Mouse (Mus musculus) lung, embryonic 14.5 days (tissue): ENCODE measurements around the gene Atp11a. TPM values are rescaled to one million over a fixed set of nuclear protein-coding genes. Genes with fewer than 3 reads are reported as not detected.
A peak's percentile ranks its signal among the peaks of the same experiment; 100 is the strongest.

Source experiments
- ATAC-seq: fragments of 200-750 bp; cut with Nextera tagmentation; 2 replicates; pipeline ENCODE4 v1.8.0; 2017; ENCODE audit warnings: mild to moderate bottlenecking, moderate TSS enrichment, moderate library complexity; ENCODE audit not compliant: insufficient read depth
- DNase-seq: peaks from one replicate; pipeline ENCODE4 v3.0.0-alpha.2; 2015
- H3K27ac ChIP-seq: fragments of 300-500 bp; sonication (generic); 2 replicates; pipeline ENCODE4 v1.5.1; 2014; ENCODE audit warnings: low read depth, mild to moderate bottlenecking, moderate library complexity
- H3K27me3 ChIP-seq: fragments of 300-500 bp; sonication (generic); 2 replicates; pipeline ENCODE4 v1.6.1; 2014; ENCODE audit warnings: low read length, control low read depth; ENCODE audit not compliant: insufficient read depth
- H3K36me3 ChIP-seq: fragments of 300-500 bp; sonication (generic); 2 replicates; pipeline ENCODE4 v1.6.1; 2014; ENCODE audit warnings: control low read depth; ENCODE audit not compliant: insufficient read depth
- H3K4me1 ChIP-seq: fragments of 300-500 bp; sonication (generic); 2 replicates; pipeline ENCODE4 v1.6.1; 2014; ENCODE audit warnings: antibody characterized with exemption, control low read depth; ENCODE audit not compliant: insufficient read depth
- H3K4me2 ChIP-seq: fragments of 300-500 bp; sonication (generic); 2 replicates; pipeline ENCODE4 v1.6.1; 2014; ENCODE audit warnings: mild to moderate bottlenecking
- H3K4me3 ChIP-seq: fragments of 300-500 bp; sonication (generic); 2 replicates; pipeline ENCODE4 v1.5.1; 2014; ENCODE audit warnings: low read depth, low read length
- H3K9ac ChIP-seq: fragments of 300-500 bp; sonication (generic); 2 replicates; pipeline ENCODE4 v1.6.1; 2014
- H3K9me3 ChIP-seq: fragments of 300-500 bp; sonication (generic); 2 replicates; pipeline ENCODE4 v1.6.1; 2016; ENCODE audit warnings: low read depth, low read length, control low read depth
- CTCF ChIP-seq: IDR thresholded peaks from 2 replicates; pipeline ENCODE4 v1.5.1; 2016; ENCODE audit warnings: antibody characterized with exemption, low read depth
- WGBS: fragments of 180-500 bp; shearing (Covaris S2); extraction: QIAGEN DNeasy Blood & Tissue Kit; methylation state at CpG from one replicate; pipeline ENCODE4 v1.1.7; 2014; 5-methylcytosine and 5-hydroxymethylcytosine counted together
- polyA plus RNA-seq: library from polyadenylated mRNA; unstranded; fragments of >200 nt; fragmentation: Nextera tagmentation; extraction: Ambion mirVana; gene quantifications from 2 replicates; pipeline ENCODE4 v1.2.1, GENCODE M21; 2014

Atp11a gene
- polyA plus RNA-seq, 1 experiment from 2014 or later, result 26.7 TPM

DNA sequence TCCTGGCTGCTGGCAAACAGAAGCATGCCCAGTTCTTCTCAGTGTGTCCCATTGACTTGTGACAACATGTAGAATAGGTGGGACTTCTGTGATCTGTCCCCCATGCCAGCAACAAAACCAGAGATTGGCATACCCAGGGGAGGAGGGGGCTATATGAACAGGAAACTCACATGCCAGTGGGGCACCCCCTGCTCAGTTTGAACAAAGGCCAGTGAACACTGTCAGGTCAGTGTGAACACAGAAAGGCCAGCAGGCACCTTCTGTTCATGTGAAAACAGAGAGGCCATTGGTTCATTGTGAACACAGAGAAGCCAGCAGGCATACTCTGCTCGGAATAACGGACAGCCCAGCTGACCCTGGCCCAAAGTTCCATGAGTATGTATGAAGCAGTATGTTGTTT lies 52.7 kb downstream of the Atp11a start:
- H3K27ac ChIP-seq, result no peak overlapping the region
- H3K9ac ChIP-seq, result no peak overlapping the region
- H3K9me3 ChIP-seq, result no peaks in the 10 kb centered on the region
- TF ChIP-seq CTCF, result no peak
- no peaks in the 10 kb centered on the region for H3K27me3 ChIP-seq
- H3K4me3 ChIP-seq, result no peak overlapping the region
- H3K4me2 ChIP-seq, result no peak overlapping the region
- no peak for ATAC-seq
- no peaks in the 10 kb centered on the region for H3K4me1 ChIP-seq
- peaks cover 19% of the 10 kb centered on the region for H3K36me3 ChIP-seq
- no peak for DNase-seq
- 83% methylated on average over 2 of the region's 2 CpGs for WGBS

DNA sequence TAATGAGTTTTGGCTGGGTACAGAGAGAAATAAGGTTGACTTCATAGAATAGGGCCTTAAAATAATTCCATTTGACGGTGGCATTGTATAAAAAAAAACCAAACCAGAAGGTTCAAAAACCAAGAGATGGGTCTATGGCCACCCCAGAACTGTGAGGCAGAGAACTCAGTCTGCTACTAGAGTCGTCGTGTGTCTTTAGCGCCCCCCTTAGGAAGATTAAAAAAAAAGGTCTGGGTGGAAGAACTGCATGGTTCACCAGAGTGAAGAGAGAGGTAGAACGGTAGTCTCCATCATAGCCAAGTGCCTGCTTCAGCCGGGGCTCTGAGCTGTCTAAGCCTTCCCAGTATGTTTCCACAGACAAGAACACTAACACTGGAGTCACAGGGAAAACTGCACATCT lies 54.4 kb downstream of the Atp11a start:
- no peaks in the 10 kb centered on the region for H3K27me3 ChIP-seq
- TF ChIP-seq CTCF, result peak; percentile 39; the same call in 1 of the 2 replicates
- no peaks in the 10 kb centered on the region for H3K9me3 ChIP-seq
- H3K4me3 ChIP-seq, result no peak overlapping the region
- no peak overlapping the region for H3K9ac ChIP-seq
- H3K36me3 ChIP-seq, result peaks cover 19% of the 10 kb centered on the region
- DNase-seq (peak; percentile 52), ATAC-seq (no peak)
- no peak overlapping the region for H3K27ac ChIP-seq
- WGBS, result 44% methylated on average over 6 of the region's 6 CpGs
- H3K4me1 ChIP-seq, result no peaks in the 10 kb centered on the region
- H3K4me2 ChIP-seq, result no peak overlapping the region

DNA sequence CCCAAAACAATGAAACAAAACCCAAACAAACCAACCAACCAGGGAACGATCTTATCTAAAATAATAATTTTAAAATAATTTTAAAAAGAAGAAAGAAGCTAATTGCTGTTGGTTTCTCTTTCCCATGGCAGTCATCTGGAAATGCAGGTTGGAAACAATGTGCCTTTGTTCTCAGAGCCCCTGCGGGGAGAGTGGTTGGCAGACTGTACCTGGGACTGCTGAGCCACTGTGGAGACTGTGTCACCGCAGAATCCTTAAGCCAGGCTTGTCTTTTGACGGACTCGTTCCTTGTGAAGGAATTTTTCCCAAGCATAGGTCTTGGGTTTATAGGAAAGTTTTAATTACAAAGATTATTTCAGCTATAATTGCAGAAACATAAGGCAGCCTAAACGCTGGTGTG lies 59.6 kb downstream of the Atp11a start:
- Histone ChIP-seq H3K27ac (no peak overlapping the region), H3K36me3 (peaks cover 29% of the 10 kb centered on the region), H3K27me3 (no peaks in the 10 kb centered on the region), H3K9ac (no peak overlapping the region), H3K9me3 (no peaks in the 10 kb centered on the region), H3K4me1 (no peaks in the 10 kb centered on the region), H3K4me2 (no peak overlapping the region), H3K4me3 (no peak overlapping the region)
- 68% methylated on average over 6 of the region's 6 CpGs for WGBS
- TF ChIP-seq CTCF, result no peak
- ATAC-seq (no peak), DNase-seq (peak; percentile 23)

DNA sequence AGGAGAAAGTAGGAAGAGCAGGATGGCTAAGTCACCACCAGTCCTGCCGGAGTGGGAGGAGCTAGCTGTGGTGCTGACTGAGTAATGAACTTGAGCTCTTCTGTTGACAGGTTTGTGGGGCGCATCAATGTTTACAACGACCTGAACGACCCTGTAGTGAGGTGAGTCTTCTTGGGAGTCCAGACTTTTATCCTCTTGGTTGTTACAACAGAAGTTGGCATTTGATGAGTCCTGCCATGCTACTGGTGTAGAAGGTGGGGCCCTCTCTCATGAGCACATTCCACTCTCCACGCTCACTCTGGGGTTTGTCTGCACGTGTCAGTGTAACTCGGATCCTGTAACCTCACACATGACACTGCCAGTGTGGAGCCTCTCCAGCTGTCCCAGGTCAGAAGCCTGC lies 66.1 kb downstream of the Atp11a start:
- peaks cover 60% of the 10 kb centered on the region for H3K36me3 ChIP-seq
- no peak overlapping the region for H3K4me2 ChIP-seq
- no peak overlapping the region for H3K27ac ChIP-seq
- no peaks in the 10 kb centered on the region for H3K4me1 ChIP-seq
- WGBS, result 53% methylated on average over 7 of the region's 7 CpGs
- TF ChIP-seq CTCF, result no peak
- no peaks in the 10 kb centered on the region for H3K9me3 ChIP-seq
- no peak overlapping the region for H3K4me3 ChIP-seq
- H3K27me3 ChIP-seq, result no peaks in the 10 kb centered on the region
- no peak for DNase-seq
- no peak for ATAC-seq
- no peak overlapping the region for H3K9ac ChIP-seq

DNA sequence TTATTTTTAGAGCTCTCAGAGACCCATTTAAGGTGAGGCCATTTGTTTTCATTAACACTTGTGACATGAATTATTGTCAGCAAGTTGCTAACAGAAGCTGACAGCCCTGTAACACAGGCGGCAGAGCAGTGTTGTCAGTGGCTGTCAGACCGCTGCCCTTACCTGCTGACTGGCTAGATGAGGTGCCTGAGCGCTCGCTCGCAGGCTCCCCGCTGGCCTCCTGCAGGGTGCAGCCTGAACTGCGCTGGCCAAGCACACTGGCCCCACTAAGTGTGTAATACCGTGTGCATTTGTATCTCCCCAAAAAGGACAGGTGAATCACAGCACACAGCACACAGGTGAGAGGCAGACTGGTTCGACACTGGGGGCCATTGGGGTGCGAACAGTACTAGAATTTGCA lies 67.7 kb downstream of the Atp11a start:
- H3K27me3 ChIP-seq, result no peaks in the 10 kb centered on the region
- peak; percentile 37; the same call in 1 of the 2 replicates for TF ChIP-seq CTCF
- ATAC-seq, result no peak
- no peaks in the 10 kb centered on the region for H3K9me3 ChIP-seq
- H3K36me3 ChIP-seq, result peaks cover 74% of the 10 kb centered on the region
- DNase-seq, result no peak
- H3K4me1 ChIP-seq, result no peaks in the 10 kb centered on the region
- H3K27ac ChIP-seq, result no peak overlapping the region
- H3K4me3 ChIP-seq, result no peak overlapping the region
- H3K4me2 ChIP-seq, result no peak overlapping the region
- H3K9ac ChIP-seq, result no peak overlapping the region
- WGBS, result 43% methylated on average over 10 of the region's 10 CpGs

DNA sequence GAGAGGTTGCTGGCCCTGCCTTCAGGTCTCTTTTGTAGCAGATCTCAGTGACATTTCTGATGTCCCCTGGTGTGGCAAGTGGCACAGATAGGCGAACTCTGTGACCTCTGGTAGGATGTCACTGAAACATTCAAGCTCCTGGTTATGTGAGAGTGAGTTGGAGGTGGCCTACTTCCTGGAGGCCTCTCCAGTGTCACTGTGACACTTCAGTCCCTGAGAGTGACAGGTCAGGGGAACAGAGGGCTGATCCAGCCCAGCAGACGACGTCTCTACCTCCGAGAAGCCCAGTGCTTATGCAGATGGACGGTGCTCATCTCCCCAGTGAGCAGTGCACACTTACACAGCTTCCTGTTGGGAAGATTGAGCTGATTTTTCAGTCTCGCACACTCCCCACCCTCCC lies 68.4 kb downstream of the Atp11a start:
- Histone ChIP-seq H3K27me3 (no peaks in the 10 kb centered on the region), H3K27ac (no peak overlapping the region), H3K4me1 (no peaks in the 10 kb centered on the region), H3K9ac (no peak overlapping the region), H3K9me3 (no peaks in the 10 kb centered on the region), H3K36me3 (peaks cover 78% of the 10 kb centered on the region), H3K4me3 (no peak overlapping the region), H3K4me2 (no peak overlapping the region)
- 59% methylated on average over 6 of the region's 6 CpGs for WGBS
- DNase-seq (no peak), ATAC-seq (no peak)
- no peak for TF ChIP-seq CTCF

DNA sequence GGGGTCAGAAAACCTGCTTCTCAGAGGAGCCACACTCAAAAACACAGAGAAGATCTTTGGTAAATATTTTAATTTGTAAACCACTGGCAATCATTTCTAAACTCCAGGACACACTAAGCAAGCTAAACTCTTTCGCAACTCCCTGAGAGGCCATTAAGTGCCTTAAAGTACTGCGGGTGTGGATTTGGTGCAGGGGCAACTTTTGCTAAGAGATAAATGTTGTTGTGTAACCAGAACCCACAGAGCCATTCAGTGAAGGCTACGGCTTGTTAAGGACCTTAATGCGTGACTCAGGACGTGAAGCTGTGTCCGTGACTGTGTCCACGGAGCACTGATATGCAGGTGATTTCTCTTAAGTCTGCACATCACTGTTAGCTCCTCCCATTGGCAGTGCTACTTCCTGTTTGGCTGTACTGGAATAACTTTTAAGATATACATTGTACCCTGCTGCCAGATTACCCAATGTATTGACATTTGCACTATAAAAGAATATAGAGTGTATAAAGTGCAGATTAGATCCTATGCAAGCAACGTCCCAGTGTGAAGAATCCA lies 68.9 kb downstream of the Atp11a start:
- Histone ChIP-seq H3K27ac (no peak overlapping the region), H3K9ac (no peak overlapping the region), H3K36me3 (peaks cover 81% of the 10 kb centered on the region), H3K4me2 (no peak overlapping the region), H3K27me3 (no peaks in the 10 kb centered on the region), H3K4me3 (no peak overlapping the region), H3K4me1 (no peaks in the 10 kb centered on the region), H3K9me3 (no peaks in the 10 kb centered on the region)
- no peak for TF ChIP-seq CTCF
- 79% methylated on average over 8 of the region's 8 CpGs for WGBS
- ATAC-seq (no peak), DNase-seq (no peak)

DNA sequence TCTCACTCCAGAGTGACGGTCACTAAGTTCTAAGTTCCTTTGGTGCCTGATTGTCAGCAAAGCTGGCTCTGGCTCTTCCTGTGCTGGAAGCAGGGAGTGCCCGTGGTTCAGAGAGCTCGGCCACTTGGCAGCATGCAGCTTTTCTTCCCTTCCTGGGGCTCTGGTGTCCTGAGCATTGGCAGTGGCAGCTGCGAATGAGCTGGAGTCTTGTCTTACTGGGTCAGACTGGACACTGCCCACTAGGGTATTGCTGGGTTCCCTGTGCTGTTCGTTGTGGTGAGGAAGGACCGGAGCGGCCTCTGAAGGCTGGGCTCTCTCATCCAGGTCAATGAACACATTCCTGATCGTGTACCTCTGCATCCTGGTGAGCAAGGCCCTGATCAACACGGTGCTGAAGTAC lies 70.3 kb downstream of the Atp11a start:
- no peak for TF ChIP-seq CTCF

More for the DNA sequence above, 70.3 kb downstream of the Atp11a start:
- H3K4me3 ChIP-seq, result no peak overlapping the region
- DNase-seq, result no peak
- H3K4me1 ChIP-seq, result no peaks in the 10 kb centered on the region
- H3K27me3 ChIP-seq, result no peaks in the 10 kb centered on the region
- 88% methylated on average over 9 of the region's 9 CpGs for WGBS
- peaks cover 86% of the 10 kb centered on the region for H3K36me3 ChIP-seq
- H3K9ac ChIP-seq, result no peak overlapping the region
- H3K4me2 ChIP-seq, result no peak overlapping the region
- H3K27ac ChIP-seq, result no peak overlapping the region
- H3K9me3 ChIP-seq, result no peaks in the 10 kb centered on the region
- ATAC-seq, result no peak
